Mouse (Mus musculus): ENCODE measurements around the gene Sh2b2. TPM values are rescaled to one million over a fixed set of nuclear protein-coding genes. Genes with fewer than 3 reads are reported as not detected.

The Sh2b2 gene
- 1.8 and 1.9 TPM in 2 replicates for polyA plus RNA-seq (2012; rRNA removed)

GRCm38 (mm10) chr5:136246452-136246838 lies at the start of gene Sh2b2:
Sh2b2 (minus strand) TSS chr5:136246556.

DNA sequence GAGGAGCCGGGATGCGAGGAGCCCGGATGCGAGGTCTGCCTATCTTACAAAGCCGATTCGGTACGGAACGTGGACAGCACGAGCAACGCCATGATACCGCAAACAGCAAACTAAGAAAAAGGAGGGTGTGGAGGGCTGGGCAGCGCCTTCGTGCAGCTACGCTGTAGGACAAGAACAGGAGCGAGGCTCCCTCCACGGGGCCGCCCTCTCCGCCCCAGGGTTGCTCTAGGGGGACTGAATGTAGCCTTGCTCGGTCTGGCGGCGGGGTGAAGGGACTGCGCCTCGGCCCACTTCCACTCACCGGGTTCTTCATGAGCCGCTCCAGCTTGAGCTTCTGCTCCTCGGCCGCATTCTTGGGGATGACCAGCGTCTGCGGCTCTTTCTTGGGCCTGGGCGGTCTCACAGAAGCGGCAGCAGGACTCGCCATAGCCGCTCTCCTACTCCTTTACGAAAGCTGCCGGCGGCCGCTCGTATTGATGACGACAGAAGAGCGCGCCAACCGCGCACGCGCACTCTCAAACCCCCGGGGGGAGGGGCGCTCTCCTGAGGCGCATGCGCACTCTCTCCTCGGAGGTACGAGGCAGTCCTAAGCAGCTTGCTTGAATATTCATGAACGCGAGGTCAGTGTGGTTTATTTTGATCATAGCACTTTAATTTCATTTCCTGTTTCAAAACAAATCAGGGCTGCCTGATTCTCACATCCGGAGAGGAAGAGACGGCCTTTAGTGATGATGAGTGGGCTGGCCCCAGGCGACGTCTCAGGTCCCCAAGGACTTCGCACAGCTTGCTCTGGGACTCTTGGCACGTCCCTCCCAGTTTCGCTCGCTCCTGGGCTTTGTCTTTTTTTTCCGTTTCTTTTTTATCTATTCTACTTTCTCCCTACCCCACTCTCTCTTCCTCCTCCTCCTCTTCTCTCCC lies 47.6 kb downstream of the Sh2b2 start, which contains the start of gene Prkrip1:
TSS of gene Prkrip1 (minus strand) at position 490 of the 918 bp plus-strand sequence.

GRCm38 (mm10) chr5:136170512-136171362 lies 75.6 kb downstream of the Sh2b2 start, which contains the start of gene Orai2:
Orai2 (minus strand) TSS chr5:136170713.

Other genes starting within 250 kb of the Sh2b2 start
- gene Upk3b, start 208.1 kb downstream of the Sh2b2 start, polyA plus RNA-seq (2012; rRNA removed), result 1.6 and 1.8 TPM in 2 replicates
- gene Upk3bl, start 192.1 kb downstream of the Sh2b2 start, polyA plus RNA-seq (2012; rRNA removed), result 0.85 TPM in 1 of 2 replicates, not detected in the other
- 1.3 and 1.6 TPM in 2 replicates for gene Rasa4, start 162.6 kb downstream of the Sh2b2 start, polyA plus RNA-seq (2012; rRNA removed)
- gene Polr2j, start 129.9 kb downstream of the Sh2b2 start, polyA plus RNA-seq (2012; rRNA removed), result 89.2 and 101 TPM in 2 replicates
- gene Lrwd1, start 110.5 kb downstream of the Sh2b2 start, polyA plus RNA-seq (2012; rRNA removed), result 40.2 and 45.9 TPM in 2 replicates
- 7.4 and 8.4 TPM in 2 replicates for gene Alkbh4, start 110.4 kb downstream of the Sh2b2 start, polyA plus RNA-seq (2012; rRNA removed)
- 2.9 and 3.8 TPM in 2 replicates for gene Orai2, start 75.8 kb downstream of the Sh2b2 start, polyA plus RNA-seq (2012; rRNA removed)
- gene Prkrip1, start 47.6 kb downstream of the Sh2b2 start, polyA plus RNA-seq (2012; rRNA removed), result 16.1 and 17.9 TPM in 2 replicates

All from liver, embryonic 14 days (tissue).